Mouse (Mus musculus) liver, embryonic 14.5 days (tissue): ENCODE data around the gene Tpst1.
A peak's percentile ranks its signal among the peaks of the same experiment; 100 is the strongest.

ENCODE experiments used
- CTCF ChIP-seq: IDR thresholded peaks from 2 replicates; pipeline ENCODE4 v1.5.1; 2016; ENCODE audit warnings: antibody characterized with exemption, low read depth, control low read depth
- EP300 ChIP-seq: IDR thresholded peaks from 2 replicates; pipeline ENCODE4 v1.6.1; 2016; ENCODE audit warnings: antibody characterized with exemption, low read depth

GRCm38 (mm10) chr5:130171423-130171954 lies 98.4 kb downstream of the Tpst1 start, which contains the start of gene Rabgef1:
- TF ChIP-seq EP300 (peak; percentile 58; the same call in 1 of the 2 replicates), CTCF (no peak; the same call in 1 of the 2 replicates)
